Mouse (Mus musculus) mature B cell (primary cell): Measurements from ENCODE around the gene Sdc4.

ENCODE experiments used
- in situ Hi-C: fragments of 300-500 bp; cut with MboI; formaldehyde crosslinking; loops from 2 replicates; pipeline ENCODE4 v1.14.3; 2019

The Sdc4 gene

DNA sequence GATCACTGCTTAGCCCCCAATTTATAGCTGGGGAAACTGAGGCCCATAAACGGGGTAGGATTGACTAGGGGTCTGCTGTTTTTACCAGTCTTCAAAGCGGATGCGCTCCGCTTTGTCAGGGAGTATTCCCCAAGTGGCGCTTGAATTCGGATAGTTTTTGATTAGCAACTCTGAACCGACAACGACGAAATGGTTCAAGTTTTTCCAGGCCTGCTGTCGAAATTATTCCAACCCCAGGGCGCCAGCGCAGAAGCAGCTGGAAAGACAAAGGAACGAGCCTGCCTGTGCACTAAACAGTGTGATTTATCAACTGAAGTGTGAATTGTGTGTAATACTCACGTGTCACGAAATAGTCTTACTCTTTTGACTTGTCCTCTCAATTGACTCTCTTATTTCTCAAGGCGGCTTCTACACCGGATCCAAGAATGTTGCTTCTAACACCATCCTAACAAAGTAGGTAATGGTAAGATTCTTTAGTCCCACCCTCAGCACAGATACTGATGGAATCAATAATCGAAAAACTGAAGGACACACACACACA lies at the start of gene Sdc4:
Gene Sdc4, minus strand, starts transcription at position 428 of the 541 bp plus-strand sequence.
- in situ Hi-C loops, result no loop called here

DNA sequence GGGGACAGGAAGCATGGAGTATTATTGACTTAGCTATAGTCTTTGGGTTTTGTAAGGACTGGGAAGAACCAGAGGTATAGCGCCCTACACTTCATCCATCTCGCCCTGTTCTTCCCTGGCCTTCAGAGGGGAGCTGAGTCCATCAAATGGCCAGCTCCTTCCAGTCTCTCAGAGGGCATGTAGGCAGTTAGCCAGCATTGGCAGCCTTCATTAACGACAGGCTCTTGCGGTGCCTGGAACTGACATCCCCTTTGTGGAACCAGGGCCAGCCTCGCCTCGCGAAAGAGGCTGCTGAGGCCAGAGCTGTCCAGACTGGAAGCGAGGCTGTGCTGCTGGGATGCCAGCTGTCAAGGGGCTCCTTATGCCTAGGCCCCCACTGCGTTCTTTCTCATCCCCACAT lies 44.1 kb upstream of the Sdc4 start:
- in situ Hi-C loops, result no loop called here

GRCm38 (mm10) chr2:164487115-164487527 lies 43.4 kb upstream of the Sdc4 start:
- in situ Hi-C loops, result no loop called here

DNA sequence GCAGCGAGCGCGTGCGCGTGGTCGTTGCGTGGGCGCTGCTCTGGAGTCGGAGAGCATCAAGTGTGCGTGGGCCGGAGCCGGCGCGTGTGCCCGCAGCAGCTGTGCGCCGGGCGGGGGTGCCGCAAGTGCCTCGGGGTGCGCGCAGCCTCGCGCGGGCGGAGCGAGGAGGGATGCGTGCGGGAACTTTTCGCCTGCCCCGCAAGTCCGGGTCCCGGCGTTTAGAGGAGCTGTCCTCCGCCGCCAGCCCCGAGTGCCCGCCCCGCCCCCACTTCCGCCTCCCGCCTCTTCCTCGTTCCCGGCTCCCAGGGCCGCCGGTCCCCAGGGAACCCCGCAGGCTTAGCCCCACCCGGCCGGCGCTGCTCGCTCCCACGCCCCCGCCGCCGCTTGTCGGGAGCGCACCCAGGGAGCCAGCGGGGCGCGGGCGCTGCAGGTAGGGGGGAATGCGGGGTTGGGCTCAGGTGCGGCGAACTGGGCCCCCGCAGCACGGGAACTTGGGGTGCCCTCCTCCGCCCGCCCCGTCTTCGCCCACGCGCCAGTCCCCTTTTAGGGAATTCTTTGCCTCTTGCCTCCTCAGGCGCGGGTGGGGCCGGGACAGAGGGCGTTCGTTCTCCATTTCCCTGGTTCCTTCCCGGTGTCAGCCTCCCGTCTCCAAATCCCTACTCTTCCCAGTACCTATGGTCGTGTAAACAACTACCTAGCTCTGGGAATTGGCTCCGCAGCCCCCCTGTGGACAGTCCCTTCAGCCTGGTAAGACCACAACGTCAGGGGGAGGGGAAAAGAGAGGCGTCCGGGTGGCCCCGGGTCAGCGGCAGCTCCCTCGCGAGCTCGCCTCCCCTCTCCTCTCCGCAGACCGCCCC lies 42.8 kb upstream of the Sdc4 start:
- in situ Hi-C loops, result no loop called here

- in situ Hi-C loops, result no loop called here
These were observed 42.1 kb upstream of the Sdc4 start, which contains the start of gene Dbndd2 for GRCm38 (mm10) chr2:164485681-164486257. TSS of gene Dbndd2 (plus strand) at chr2:164486106.

DNA sequence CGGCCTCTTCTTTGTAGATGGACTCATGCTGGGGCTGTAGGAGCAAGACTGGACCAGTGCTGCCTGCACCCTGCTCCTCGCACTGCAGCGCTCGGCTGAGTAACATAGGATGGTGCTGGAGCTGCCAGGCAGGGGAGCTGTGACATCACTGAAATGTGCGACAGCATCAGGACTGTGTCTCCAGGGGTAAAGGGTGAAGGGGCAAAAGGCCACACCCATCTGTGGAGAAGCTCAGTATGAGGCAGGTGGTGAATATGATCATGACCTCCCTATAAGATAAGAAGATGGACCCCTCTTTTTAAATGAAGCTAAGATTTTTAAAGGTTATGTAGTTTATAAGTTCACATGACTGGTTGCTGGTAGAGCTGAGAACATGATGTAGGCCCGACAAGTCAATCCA lies 29.9 kb upstream of the Sdc4 start, which contains the start of gene Trp53tg5:
Gene Trp53tg5, minus strand, starts transcription at position 101 of the 400 bp plus-strand sequence.
- in situ Hi-C loops, result no loop called here

DNA sequence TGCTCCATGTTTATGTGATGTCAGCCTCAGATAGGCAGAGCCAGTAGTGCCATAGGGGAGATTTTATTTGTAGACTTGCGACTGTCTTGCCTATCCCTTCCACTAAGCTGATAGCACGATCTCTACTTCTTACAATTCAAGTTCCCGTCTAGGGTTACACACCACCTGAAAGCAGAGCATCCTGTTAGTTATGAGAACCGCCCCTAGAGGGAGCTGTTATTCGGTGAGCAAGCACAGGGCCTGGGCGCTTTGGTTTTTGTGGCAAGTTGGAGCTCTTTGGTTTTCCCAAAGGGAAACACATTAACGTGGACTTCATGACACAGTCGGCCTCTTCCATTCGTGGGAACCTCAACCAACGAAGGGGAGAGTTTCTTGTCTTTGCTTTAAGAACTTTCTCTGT lies 26.6 kb upstream of the Sdc4 start:
- in situ Hi-C loops, result no loop called here

DNA sequence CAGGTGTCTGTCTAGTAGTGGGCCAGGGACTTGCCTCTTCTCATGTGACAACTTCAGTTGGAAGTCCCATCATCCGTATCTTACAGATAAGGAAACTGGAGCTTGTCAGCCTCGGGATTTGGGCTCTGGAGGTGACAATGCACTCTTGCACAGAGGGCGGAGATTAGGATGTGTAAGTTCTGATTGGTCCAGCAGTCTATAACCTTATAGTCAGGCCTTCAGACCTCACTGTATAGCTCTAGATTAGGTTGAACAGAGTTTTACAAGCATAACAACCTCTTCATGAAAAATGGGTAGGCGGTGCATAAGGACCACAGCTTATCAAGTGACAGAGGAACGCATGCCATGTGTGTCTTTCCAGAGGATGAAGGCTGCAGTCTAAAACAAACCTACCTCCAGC lies 23.1 kb upstream of the Sdc4 start:
- in situ Hi-C loops, result no loop called here

DNA sequence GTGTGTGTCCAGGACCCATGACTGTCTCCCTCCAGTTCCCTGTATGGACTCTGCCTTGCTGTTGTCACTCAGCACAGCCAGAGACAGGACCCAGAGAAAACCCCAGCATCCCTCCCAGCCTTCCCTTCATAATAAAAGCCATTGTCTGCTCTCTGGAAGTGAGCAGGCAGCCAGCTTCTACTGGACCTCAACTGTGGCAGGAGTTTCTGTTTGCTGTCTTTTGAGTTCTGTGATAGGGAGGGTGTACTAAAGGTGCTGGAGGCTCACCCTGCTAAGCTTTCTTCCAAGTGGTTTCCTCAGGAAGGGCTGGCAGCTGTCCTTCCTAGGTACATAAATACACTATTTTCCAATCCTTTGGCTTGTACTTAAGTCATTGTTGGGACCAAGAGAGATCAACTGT lies 21.5 kb upstream of the Sdc4 start:
- in situ Hi-C loops, result no loop called here

DNA sequence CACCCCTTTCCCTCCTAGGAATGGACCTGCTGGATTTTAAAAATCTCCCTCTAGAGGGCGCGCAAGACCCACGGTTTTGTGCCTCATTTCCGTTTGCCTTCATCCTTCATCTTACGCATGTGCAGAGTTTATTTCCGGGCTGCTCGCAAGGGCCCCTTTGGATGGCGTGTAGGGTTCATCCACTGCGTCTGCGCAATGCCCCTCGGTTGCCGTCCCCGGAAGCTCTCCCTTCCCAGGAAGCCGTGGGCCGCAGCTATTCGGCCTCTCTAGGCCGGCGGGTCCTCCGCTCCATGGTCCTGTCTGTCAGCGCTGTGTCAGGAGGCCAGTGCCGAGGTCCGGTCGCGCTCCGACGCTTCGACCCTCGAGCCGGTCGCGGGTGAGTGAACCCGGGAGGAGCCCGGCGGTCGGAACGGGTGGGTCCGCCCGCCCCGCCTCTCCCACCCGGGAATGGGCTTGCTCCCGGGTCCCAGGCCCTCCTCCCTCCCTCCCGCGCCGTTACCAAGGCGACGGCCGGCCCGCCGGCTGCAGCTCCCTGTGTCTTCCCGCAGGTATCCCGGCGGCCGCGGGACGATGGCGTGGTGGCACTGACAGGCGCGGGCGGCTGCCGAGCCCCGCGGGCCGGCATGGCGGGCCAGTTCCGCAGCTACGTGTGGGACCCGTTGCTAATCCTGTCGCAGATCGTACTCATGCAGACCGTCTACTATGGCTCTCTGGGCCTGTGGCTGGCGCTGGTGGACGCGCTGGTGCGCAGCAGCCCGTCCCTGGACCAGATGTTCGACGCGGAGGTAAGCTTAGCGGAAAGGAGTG lies 17.3 kb upstream of the Sdc4 start, which contains the start of gene Gm20458:
Gene Gm20458, plus strand, starts transcription at position 223 of the 807 bp plus-strand sequence.
- in situ Hi-C loops, result loop anchor here (5.0 kb wide), 1 partner anchor 36 kb away; the partner anchor contains the start of gene Pigt

- in situ Hi-C loops, result loop anchor here (5.0 kb wide), 1 partner anchor 41 kb away; no protein-coding TSS in a partner anchor
These were observed 14.8 kb upstream of the Sdc4 start for GRCm38 (mm10) chr2:164458535-164458934.

- in situ Hi-C loops, result loop anchor here (5.0 kb wide), 1 partner anchor 41 kb away; no protein-coding TSS in a partner anchor
These were observed 14.3 kb upstream of the Sdc4 start for GRCm38 (mm10) chr2:164457942-164458341.

DNA sequence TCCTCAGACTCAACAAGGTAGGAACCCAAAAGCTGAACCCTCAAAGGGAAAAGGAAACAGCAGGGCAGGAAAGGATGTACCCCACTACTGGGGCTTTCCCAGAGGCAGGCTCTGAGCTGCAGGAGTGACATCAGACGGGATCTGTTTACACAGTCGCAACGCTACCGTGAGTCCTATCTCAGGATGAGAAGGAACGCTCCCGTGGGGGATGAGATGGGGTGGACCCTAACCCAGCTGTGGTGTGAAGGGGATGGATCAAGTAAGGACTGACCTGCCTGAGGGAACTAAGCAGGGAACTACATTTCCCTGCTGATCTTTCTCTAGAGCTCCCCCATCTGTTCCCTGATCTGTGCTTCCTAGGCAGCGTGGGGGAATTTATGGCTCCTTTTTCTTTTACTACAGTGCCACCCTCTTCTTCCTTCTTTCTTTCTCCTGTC lies 13.2 kb upstream of the Sdc4 start, which contains the start of gene Sys1:
Gene Sys1, plus strand, starts transcription at position 101 of the 437 bp plus-strand sequence.
- in situ Hi-C loops, result loop anchor here (5.0 kb wide), 1 partner anchor 40 kb away; no protein-coding TSS in a partner anchor

DNA sequence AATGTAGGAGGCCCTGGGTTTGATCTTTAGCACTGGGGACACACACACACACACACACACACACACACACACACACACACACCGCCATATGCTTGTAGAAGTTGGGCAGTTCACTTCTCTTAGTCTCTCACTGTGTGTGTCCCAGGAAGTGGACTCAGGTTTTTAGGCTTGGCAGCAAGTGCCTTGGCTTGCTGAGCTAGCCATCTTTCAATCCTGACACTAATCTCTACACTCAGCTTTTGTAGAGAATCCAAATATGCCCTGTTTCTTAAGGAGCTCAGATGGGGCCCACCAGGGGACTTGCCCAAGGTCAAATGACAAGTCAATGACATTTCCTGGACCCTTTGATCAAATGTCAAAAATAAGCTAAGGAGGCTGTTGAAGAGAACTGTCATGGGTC lies 12.7 kb upstream of the Sdc4 start:
- in situ Hi-C loops, result loop anchor here (5.0 kb wide), 1 partner anchor 39 kb away; no protein-coding TSS in a partner anchor

GRCm38 (mm10) chr2:164455421-164456190 lies 11.9 kb upstream of the Sdc4 start:
- in situ Hi-C loops, result loop anchor here (5.0 kb wide), 1 partner anchor 38 kb away; no protein-coding TSS in a partner anchor

DNA sequence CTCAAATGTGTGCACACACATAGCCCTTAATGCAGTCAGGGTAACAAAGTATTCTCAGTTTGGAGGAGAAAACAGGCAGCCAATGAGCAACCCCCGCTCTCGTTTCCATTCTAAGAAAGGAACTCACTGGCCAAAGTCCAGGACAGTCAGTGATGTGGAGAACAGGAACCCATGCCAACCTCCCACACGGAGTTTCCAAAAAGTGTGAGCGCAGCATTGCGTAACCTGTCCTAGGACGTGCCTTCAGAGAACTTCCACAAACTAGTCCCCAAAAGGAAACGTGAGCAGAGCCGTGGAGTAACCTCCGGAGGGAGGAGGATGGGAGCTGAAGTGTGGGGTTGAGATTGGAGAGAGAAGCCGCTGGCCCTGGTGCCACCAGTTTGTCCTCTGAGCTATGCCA lies 11.2 kb upstream of the Sdc4 start:
- in situ Hi-C loops, result loop anchor here (5.0 kb wide), 1 partner anchor 38 kb away; no protein-coding TSS in a partner anchor

DNA sequence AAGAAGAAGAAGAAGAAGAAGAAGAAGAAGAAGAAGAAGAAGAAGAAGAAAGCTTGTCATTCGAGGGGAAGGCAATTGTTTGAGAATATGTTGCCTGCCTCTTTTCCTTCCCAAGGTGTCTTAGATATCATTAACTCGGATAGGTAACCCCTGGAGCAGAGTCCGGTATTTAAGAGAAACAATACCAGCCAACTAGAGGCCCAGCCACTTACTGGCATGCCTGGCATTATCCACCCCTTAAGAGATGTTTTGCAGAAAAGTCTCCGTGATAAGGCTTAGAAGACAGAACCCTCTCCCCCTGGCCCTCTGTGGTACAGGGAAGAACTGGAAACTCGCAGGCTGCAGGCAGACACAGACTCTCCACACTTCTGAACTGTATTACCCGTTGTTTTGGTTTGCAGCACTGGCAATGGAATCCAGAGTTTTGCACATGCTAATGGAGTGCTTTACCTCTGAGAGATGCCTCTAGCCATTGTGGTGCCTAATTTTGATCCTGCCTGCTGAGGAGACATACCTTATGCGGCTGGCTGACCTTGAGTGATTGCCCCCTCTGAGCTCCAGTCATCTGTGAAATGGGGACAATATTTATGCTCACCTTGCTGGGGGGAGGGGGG lies 10.3 kb upstream of the Sdc4 start:
- in situ Hi-C loops, result no loop called here

GRCm38 (mm10) chr2:164453047-164453757 lies 9.5 kb upstream of the Sdc4 start:
- in situ Hi-C loops, result no loop called here

DNA sequence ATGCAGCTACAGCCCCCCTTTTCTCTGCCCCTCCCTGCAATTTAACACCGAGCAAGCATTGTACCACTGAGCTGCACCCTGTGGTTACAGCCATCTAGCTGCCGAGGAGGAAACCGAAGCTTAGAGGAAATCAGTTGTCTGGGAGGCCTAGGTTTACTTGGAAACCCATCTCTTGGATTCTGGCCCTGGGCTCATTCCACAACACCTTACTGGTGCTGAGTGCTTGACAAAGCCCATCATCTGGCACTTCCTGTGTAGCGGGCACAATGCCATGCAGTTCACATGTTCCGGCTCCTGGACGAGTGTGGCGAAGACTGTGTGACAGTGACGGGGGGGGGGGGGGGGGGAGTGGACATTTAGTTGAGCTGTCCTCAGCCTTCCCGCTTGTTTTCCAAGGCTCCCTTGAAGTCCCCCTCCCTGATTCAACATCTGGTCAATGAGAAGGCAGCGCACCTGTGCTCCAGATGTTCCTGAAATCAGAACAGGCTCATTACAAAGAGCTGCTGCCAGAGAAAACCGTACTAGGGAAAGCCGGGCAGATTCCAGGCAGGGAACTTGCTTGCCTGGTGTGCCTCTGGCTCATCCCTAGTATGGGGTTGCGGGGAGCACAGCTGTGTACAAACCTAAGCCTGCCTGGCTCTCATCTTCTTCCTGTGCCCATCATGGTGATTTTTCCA lies 8.5 kb upstream of the Sdc4 start:
- in situ Hi-C loops, result no loop called here
